Mouse (Mus musculus) left cerebral cortex, postnatal 36 days (tissue): ENCODE data around the gene Ssh2. TPM values are rescaled to one million over a fixed set of nuclear protein-coding genes. Genes with fewer than 3 reads are reported as not detected.

ENCODE experiments used
- DNase-seq, 2 experiments: peaks; one replicate each; pipeline ENCODE4 v3.0.0; 2021 to 2022; ENCODE audit warnings: low spot score in 2 of 2, mixed read lengths in 1 of 2
- intact Hi-C: fragments of 180-260 bp; cut with DNase I; formaldehyde crosslinking; loops from one replicate; pipeline ENCODE4 v1.15.1; 2025
- total RNA-seq, 2 experiments: library from RNA; stranded (reverse); gene quantifications; 2 replicates each; pipeline ENCODE4 v1.2.3; 2021

Ssh2 gene
- total RNA-seq, 2 experiments from 2014 or later = 27.9 to 41.6 TPM

DNA sequence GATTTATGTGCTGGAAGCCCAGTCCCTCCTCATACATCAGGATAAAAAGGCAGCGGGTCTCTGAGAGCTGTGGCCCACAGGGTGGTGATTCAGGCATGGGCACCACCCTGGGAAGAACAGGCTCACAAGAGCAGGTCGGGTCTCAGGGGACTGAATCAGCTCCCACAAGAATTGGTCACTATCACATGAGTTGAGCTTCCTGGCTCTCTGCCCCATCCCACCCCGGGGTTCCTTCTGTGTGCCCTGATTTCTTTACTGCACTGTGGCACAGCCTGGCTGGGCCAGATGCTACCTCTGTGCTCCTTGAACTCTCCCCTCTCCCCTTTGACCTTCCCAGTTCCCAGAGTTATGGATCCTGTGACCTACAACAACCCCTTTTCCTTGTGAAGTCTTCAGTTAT lies 267.0 kb downstream of the Ssh2 start:
- intact Hi-C loops = no loop called here
- DNase-seq = no peak

DNA sequence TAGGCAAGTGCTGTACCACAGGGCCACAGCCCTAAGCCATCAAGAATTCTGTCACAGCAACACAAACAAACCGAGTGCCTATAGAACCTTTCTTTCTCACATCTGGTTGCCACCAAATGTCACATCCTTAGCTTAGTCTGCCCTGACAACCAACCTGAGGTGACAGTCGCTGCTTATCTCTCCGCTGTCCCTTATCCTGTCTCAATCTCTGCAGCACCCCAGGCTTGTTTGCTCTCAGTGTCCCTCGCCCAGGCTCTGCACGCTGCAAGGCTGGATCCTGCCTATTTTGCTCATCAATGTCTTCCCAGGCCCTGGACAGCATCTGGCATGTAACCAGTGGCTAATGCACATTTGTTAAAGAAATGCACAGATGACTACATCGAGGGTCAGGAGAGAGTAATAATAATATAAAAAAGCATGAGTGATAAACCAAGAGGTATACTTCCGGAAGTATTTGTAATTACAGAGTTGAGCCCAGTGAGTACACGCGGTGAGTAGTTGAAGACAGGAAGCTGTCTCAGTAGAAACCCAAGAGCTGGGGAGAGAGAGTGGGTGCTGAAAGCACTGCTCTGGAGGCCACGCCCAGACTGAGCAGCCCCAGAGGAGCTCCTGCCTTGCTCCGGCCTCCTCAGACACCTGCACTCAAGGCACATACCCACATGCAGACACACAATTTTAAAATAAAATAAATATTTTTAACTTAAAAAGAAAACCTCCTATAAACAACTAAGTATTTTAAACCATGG lies 267.6 kb downstream of the Ssh2 start:
- no peak for DNase-seq
- intact Hi-C loops = no loop called here

DNA sequence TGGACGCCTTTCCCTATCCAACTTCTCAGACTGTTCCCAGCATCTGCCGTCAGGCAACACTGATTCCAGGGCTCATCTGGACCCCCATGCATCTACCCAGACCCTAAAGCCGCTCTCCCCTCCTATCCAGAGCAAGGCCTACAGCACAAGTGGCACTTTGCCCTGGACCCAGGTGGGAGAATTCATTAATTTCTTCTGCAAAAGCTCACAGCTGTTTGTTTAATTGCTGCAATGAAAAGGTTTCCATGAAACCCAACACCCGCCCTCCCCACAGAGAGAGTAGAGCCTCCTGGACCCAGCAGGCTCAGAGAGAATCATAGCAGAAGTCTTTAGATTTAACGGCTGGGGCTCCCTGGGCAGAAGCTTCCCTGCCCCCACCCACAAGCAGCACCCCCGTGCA lies 269.1 kb downstream of the Ssh2 start:
- intact Hi-C loops = no loop called here
- no peak for DNase-seq

DNA sequence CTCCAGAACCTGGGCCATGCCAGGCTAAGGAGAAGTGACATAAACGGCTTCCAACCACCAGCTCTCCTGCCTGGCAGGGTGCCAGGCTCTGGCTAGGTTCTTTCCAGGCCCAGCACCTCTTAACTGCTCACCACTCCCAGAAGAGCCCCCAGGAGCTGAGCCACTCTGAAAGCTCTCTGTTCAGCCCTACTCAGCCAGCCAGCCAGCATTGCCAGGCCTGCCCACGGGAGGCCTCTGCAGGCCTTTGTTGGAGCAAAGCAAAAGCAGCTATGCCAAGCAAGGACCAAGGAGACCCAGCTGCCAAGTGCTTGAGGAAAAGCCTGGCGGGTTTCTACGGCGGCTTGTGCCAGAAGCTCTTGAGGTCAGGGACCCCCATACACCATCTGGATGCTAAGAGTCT lies 270.7 kb downstream of the Ssh2 start:
- no peak for DNase-seq
- intact Hi-C loops = no loop called here

DNA sequence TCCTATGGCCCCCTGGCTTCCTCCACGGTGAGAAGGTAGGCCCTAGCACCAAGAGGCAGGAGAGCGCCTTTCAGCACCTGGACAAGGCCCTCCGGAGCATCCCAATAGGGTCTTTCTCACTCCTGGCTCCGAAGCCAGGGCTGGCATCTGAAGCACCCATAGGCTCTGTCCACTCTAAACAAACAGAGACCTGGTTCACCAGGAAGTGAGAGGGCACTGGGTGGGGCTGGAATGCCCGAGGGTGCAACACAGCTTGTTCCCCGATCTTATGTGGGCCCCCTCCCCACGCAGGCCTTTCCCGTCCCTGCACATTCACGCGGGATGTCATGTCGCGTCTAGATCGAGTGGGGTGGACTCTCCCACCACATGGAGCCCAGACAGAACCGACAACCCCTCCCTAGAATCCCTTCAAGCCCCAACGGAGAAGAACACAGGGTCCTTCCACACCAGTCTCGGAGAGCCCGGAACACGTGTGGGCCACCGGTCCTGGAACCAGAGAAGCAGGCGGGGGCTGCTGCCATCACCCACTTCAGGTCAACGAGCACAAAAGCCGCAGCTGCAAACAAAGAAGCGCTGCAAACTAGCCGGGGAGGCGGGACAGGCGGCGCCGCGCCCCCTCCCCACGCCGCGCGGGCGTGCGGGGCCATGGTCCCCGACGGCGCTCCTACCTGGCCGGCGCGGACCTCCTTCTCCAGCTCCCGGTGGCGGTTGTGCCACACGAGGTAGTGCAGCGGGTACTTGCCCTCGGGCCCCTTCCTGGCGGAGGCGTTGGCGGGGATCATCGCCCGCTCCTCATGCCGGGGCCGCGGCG lies 272.9 kb downstream of the Ssh2 start:
- DNase-seq = no peak
- intact Hi-C loops = no loop called here

DNA sequence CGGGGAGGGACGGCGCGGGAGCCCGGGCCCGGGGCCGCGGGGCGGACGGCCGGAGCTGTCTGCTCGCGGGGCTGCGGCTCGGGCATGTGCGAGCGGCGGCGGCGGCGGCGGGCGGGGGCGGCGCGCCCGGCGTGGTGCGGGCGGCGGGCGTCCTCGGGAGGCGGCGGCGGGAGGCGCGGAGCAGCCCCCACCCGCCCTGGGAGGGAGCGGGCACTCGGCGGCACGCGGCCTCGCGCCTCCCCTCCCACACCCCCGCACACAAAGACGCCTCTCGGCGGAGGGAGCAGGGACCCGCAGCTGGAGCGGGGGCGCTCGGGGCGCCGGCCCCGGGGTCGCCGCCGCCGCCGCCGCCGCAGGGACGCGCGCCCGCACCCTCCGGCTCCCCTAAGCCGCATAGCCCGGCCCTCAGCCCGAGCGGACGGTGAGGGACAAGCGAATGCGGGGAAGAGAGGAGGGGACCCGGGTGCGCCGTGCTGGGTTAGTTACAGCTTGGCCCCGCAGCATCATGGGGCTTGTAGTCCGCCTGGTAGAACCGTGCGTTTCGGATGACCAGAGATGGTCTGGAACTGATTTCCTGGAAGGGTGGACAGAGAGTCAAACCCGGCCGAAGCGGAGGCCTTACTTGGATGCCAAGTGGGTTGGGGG lies 273.6 kb downstream of the Ssh2 start, which contains the start of gene Ankrd13b:
Gene Ankrd13b, minus strand, starts transcription at position 88 of the 645 bp plus-strand sequence.
- intact Hi-C loops = no loop called here
- peak; percentile 84 to 85 for DNase-seq

DNA sequence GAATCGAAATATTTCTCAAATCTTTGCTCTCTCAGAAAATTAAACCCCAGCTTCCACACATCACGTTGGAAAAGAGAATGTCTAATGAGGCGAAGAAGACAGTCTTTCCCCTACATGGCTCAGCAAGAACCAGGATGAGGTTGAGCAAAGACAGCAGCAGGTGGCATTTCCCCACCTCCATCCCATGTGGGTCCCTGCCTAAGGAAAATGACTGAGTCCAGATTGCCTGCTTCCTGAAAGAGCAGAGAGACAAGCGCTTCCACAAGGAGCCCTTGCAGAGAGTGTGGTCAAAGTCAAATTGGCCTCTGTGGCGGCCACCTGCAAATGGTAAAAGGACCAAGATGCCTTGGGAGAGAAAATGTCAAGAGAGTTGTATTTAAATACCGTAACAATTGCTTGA lies 274.4 kb downstream of the Ssh2 start:
- DNase-seq = no peak

DNA sequence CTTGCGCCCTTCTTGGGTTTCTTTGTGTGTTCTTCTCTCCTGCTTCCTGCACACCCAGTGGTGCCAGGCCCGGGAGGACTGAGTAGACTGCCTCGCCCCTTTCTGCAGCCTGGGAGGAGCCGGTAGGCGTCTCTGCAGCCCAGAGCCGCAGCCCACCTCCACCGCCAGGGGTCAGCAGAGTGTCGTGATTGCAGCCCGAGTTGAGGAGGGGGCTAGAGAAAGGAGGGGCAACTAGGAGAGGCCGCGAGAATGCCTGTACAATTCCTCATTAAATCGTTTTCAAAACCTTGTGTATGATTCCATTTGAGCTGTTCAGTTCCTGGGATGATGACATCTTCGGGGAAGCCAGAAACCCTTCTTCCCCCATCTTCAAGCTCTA lies 275.0 kb downstream of the Ssh2 start:
- intact Hi-C loops = no loop called here

More for the DNA sequence above, 274.4 kb downstream of the Ssh2 start:
- intact Hi-C loops = no loop called here

DNA sequence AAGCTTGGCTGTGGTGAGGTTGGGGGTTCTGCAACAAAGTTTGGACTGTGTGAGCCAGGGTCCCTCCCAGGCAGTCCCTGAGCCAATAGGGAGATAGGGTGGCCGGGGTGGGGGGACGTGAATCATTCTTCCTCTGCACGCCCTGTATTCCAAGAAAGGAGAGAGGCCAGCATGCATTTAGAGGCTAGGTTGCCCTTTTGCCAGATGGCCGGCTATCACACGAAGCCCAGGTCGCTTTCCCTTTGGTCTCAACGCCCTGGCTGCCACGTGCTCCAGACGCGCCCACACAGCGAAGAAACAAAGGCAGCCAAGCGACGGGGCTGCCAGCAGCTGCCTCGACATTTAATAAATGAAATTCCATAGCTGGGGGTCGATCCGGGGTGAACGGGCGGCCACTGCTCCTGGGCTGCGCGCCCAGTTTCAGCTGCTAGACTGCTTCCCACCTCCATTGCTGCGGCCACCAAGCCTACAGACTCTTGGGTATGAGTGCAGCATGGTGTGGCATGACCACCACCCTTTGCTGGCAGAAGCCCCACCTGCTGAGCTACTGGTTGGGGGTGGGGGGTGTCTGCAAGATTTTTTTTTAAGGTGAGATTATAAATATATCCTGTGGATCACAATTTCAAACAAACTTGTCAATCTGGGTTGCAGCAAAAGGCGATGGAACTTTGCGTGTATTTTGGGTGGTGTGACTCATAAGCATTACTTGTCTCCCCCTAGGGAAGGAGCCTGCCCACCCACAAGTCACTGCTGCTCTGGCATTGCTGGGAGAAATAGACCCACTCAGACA lies 275.6 kb downstream of the Ssh2 start:
- peak; percentile 70 to 75 for DNase-seq
- intact Hi-C loops = loop anchor here (2.0 kb wide), 1 partner anchor 133 kb away; no protein-coding TSS in a partner anchor

More for the DNA sequence above, 275.0 kb downstream of the Ssh2 start:
- DNase-seq = peak; percentile 89 to 90

DNA sequence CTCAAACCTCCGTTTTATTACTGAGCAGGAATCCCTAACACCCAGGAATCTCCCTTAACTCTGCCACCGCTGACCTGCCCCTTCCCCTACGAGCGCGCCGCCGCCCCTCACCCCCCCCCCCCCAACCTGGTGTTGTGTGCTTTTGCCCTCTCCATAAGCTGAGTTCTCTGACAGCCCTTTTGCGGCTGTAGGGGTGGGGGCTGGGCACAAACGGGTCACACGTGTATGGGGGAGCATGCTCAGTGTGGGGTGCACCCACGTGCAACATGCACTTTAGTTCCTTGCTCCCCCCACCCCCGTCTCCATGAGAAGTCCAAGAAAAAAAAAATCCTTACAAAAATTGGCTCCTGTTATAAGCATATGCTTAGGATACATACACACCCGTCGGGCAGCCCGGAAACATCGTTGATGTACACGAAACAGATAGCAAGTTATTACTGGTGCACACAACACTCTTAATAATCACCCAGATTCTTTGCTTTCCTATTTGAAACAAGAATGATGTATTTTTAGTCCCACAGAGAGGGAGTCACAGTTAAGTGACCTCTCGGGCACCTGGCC lies 276.3 kb downstream of the Ssh2 start:
- intact Hi-C loops = loop anchor here (2.0 kb wide), 1 partner anchor 132 kb away; no protein-coding TSS in a partner anchor

DNA sequence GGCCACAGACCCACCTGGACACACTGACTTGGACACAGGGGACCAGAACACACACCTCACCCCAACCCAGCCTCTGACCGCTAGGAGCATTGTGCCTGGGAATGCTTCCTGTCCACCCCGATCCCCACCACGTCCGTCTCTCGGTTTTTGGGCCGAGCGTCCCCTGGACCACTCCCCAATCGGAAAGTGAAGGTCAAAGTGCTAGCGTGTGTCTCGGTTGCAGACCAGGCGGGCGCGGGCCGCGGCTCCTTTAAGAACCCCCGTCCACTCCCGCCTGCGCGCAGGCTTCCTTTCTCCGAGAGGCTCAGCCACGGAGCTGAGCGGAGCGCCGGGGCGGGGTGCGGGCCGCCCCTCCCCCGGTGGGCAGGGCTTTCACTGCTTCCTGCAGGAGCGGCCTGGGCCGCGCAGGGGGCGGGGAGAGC lies 276.8 kb downstream of the Ssh2 start:
- DNase-seq = peak; percentile 88 to 93
- intact Hi-C loops = loop anchor here (2.0 kb wide), 1 partner anchor 132 kb away; no protein-coding TSS in a partner anchor

More for the DNA sequence above, 276.3 kb downstream of the Ssh2 start:
- peak; percentile 65 to 67 for DNase-seq

DNA sequence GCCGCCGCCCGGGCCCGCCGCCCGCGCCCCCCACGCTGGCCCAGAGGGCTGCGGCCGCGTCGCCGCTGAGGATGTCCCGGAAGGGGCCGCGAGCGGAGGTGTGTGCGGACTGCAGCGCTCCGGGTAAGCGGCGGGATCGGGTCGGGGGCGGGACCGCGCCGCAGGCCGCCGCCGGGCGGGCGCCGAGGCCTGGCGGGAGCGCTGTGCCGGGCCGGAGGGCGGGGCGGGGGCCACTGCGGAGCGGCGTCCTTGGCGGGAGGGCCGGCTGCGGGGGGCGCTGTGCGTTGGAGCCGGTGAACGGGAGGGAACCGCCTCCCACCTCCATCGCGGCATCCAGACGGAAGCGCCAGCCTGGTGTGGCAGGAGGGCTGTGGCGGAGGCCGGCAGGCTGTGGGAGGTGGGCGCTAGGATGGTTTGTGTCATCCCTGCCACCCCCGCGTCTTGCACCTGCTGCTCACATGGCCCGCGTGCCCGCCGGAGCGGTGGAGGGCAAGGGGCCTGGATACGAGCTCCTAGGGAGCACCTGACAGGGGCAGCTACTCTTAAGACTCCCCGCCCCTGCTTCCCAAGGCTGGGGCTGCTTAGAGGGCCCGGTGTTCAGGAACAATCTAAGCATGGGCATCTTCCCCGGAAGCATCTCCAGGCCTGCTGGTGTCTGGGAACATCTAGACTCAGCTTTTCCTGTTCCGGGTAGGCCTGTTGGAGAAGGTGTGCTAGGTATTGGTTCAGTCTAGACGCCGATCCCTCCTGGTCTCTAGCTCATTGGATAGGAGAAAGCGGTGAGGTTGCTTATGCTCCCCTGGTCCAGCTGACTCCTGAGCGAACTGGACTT lies 277.6 kb downstream of the Ssh2 start, which contains the start of gene Git1:
Gene Git1, plus strand, starts transcription at position 51 of the 832 bp plus-strand sequence.
- intact Hi-C loops = loop anchor here (2.0 kb wide), 1 partner anchor 131 kb away; no protein-coding TSS in a partner anchor
- peak; percentile 76 to 79 for DNase-seq

DNA sequence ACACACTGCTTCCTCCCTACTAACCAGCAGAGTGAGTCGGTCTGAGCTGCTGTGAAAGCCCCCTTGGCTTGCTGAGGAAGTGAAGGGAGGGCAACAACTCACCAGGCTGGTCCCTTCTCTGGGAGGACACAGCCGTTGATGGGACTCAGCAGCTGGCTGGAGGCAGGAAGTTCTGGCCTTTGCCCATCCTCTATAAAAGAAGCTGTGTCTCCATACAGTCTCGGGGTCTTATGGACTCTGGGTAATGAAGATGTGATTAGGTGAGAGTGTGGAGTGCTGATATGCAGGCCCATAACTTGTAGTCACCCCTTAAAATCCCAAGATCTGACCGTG lies 278.2 kb downstream of the Ssh2 start:
- intact Hi-C loops = no loop called here

DNA sequence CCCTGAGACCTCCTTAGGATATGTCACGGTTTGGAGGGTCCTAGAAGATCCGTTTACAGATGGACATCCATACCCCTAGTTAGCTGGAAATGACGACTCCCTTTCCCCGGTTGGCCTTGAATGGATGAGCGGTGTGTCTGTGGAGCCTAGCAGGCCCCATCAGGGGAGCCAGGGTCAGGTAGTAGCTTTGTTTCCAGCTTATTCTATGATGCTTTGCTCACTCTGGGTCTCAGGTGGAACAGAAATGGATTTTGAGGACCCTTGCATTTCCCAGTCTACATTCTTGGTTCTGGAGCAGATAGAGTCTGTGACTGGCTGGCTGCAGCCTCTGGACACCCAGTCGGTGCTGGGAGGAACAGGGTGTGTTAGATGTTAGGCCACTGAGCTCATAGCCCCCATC lies 278.7 kb downstream of the Ssh2 start:
- DNase-seq = no peak
- intact Hi-C loops = no loop called here

More for the DNA sequence above, 278.2 kb downstream of the Ssh2 start:
- no peak for DNase-seq

DNA sequence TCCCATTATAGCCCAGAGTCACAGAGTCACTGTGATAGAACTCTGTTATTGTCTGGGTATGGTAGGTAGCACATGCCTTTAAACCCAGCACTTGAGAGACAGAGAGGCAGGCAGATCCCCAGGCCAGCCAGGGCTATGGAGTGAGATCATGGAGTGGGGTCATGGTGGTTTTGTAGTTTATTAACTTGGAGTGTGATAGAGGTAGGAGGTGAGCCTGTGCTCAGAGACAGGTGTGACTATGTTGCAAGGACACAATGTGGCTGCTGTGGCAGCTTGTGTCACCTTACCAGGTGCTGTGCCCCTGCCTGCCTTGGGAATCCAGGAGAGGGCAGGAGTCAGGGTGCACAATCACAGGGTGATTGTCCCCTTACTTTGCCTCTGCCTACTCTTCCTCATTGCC lies 279.4 kb downstream of the Ssh2 start:
- intact Hi-C loops = no loop called here
- DNase-seq = no peak

DNA sequence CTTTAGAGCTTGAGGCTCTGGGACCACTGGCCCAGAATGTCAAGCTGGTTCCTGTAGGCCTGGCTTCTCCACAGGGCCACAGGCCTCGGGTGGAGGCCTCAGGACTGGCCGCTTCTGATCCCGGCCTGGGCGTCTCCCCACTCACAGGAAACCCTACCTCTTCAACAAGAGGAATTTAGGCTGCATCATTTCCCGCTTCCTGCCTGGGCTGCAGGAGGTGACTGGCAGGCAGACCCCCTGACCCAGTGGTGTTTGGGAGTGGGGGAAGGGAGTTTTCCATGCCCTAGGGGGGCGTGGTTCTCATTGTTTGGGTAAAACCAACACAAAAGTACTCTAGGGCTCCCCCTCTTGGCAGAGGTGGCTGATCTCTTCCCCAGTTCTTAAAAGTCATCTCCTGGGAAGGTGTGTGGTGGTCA lies 281.3 kb downstream of the Ssh2 start:
- DNase-seq = no peak
- intact Hi-C loops = no loop called here

DNA sequence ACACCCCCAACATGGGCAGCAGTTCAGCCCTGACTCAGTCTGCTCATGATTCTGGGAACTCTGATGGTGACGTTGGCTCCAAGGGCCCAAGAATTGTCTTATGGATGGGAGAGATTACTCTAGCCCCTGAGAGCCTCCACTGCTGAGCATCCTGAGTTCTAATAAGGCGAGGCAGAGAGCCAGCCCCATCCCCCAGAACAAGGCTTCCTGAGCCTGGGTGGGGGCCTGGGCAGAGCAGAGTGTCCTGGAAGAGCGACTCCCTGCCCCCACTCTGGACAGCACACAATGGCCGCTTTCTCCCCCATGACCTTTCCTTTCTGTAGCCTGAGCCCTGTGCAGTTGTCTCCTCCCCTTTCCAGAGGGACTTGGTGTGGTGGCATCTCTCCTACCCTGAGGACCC lies 281.8 kb downstream of the Ssh2 start:
- intact Hi-C loops = no loop called here
- DNase-seq = no peak
